Mouse (Mus musculus): ENCODE data around the gene Rnf212b. TPM values are rescaled to one million over a fixed set of nuclear protein-coding genes. Genes with fewer than 3 reads are reported as not detected.

Gene Rnf212b
- total and polyA plus RNA-seq, 3 experiments = not detected

DNA sequence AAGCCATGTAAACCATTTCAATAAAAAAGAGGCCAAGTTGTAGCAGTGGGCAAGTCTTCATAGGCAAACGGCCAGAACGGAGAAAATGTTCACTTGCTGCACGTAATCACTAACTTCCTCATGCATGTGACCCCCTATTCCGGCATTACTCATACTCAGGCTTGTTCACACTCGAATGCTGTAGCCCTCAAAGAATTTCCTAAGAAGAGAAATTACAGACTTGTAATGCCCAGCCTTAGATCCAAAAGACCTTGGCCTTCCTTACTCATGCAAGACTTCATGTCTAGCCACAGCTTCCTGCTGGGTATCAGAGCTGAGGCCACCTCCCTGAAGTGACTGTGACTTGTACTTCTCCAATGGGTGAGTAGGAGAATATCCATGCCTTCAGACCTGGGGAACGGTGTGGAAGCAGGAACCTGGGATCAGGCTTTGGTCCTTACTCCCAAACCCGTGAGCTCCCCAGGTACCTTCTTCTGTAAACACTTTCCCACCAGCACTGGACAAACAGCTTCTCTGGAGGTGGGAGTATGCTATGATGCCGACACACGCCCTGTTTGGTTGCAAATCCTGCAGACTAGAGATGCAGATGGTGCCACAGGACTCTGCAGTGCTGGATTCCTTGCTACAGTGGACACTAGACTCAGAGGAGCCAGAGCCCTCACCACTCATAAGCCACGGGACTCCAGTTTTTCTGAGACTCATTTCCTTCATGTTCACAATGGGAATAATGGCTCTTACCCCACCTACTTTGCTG, 45.5 kb upstream of the Rnf212b start:
- DNase-seq (ENCODE audit: extremely low read depth) = no peak
- no peak overlapping the region for H3K4me2 ChIP-seq (ENCODE audit: insufficient read depth, low read depth, poor library complexity, severe bottlenecking)
- no peaks in the 10 kb centered on the region for H3K36me3 ChIP-seq (replicated peaks in 1 of 2; ENCODE audit: control insufficient read depth in 1 of 2, insufficient read depth in 1 of 2, low read length in 1 of 2)
- dilution Hi-C loops (cut with MboI; ENCODE audit: extremely low pct_ligation_motif_present, extremely low pct_unique_long_range_greater_than_20kb, low sequenced_read_pairs) (no loop called here), in situ Hi-C loops (cut with MboI; ENCODE audit: low pct_ligation_motif_present, low pct_unique_long_range_greater_than_20kb, low sequenced_read_pairs) (no loop called here)
- peaks cover 2% of the 10 kb centered on the region for H3K27me3 ChIP-seq (replicated peaks)
- H3K4me3 ChIP-seq (replicated peaks in 1 of 3; ENCODE audit: low read depth in 2 of 3, low read length in 2 of 3, poor library complexity in 1 of 3) = no peak overlapping the region
- H3K9ac ChIP-seq (ENCODE audit: insufficient read depth, low read depth) = no peak overlapping the region
- no peaks in the 10 kb centered on the region for H3K9me3 ChIP-seq (replicated peaks; ENCODE audit: low read length)
- no peaks in the 10 kb centered on the region for H3K79me2 ChIP-seq (replicated peaks; ENCODE audit: control insufficient read depth, extremely low read depth, insufficient read depth, poor library complexity, severe bottlenecking)
- H3K27ac ChIP-seq (ENCODE audit: insufficient read depth, low read depth) = no peak overlapping the region
- no peak for TF ChIP-seq RAD21 (IDR thresholded peaks at IDR 0.05; ENCODE audit: low read depth, low read length)
- no peak for TF ChIP-seq CTCF (conservative IDR thresholded peaks at IDR 0.05 in 1 of 2, IDR thresholded peaks at IDR 0.05 in 1 of 2; ENCODE audit: low read depth in 2 of 2, low read length in 2 of 2)
- TF ChIP-seq UBTF (IDR thresholded peaks at IDR 0.05; ENCODE audit: low read depth, low read length) = no peak
- TF ChIP-seq GABPA (IDR thresholded peaks at IDR 0.05; ENCODE audit: insufficient replicate concordance, low read depth, low read length) = no peak
- no peak for TF ChIP-seq ZC3H11A (IDR thresholded peaks at IDR 0.05; ENCODE audit: low read depth, low read length)
- no peak for TF ChIP-seq ZKSCAN1 (IDR thresholded peaks at IDR 0.05; ENCODE audit: borderline replicate concordance, low read depth, low read length)
- no peak for TF ChIP-seq CHD1 (IDR thresholded peaks at IDR 0.05; ENCODE audit: low read depth, low read length)
- no peak for TF ChIP-seq MXI1 (IDR thresholded peaks at IDR 0.05; ENCODE audit: low read depth, low read length)
- no peak for TF ChIP-seq MAZ (IDR thresholded peaks at IDR 0.05; ENCODE audit: low read depth, low read length)
- no peak for TF ChIP-seq ZNF384 (IDR thresholded peaks at IDR 0.05; ENCODE audit: low read depth, low read length)
- no peak for TF ChIP-seq CHD2 (IDR thresholded peaks at IDR 0.05; ENCODE audit: low read length)
- no peak for TF ChIP-seq MEF2A (IDR thresholded peaks at IDR 0.05; ENCODE audit: borderline replicate concordance, low read depth, low read length)
- no peak for TF ChIP-seq HCFC1 (IDR thresholded peaks at IDR 0.05; ENCODE audit: low read depth, low read length)
- 0 out of 4 replicates have a peak, but pooled peaks cover 0 to 5% of the 10 kb centered on the region in 2 experiments for H3K4me1 ChIP-seq (ENCODE audit: control insufficient read depth in 1 of 2, insufficient read depth in 2 of 2)

DNA sequence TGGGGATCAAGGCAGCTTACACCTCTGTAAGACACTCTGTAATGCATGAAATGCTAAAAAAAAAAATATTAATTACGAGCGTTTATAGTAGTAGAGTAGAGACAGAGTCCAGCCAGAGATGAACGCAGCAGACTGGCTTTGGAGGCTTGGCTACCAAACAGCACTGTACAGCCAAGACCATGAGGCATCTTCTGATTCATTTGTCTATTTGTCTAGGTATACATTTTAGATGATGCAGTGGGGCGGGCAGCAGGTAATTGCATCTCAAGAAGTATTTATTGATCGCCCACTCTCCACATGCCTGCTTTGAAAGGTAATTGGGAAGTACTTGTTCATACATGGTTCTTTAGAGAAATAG, 44.9 kb upstream of the Rnf212b start:
- H3K9ac ChIP-seq (ENCODE audit: insufficient read depth, low read depth) = no peak overlapping the region
- peaks cover 2% of the 10 kb centered on the region for H3K27me3 ChIP-seq (replicated peaks)
- H3K4me2 ChIP-seq (ENCODE audit: insufficient read depth, low read depth, poor library complexity, severe bottlenecking) = no peak overlapping the region
- H3K36me3 ChIP-seq (replicated peaks in 1 of 2; ENCODE audit: control insufficient read depth in 1 of 2, insufficient read depth in 1 of 2, low read length in 1 of 2) = no peaks in the 10 kb centered on the region
- H3K4me3 ChIP-seq (replicated peaks in 1 of 3; ENCODE audit: low read depth in 2 of 3, low read length in 2 of 3, poor library complexity in 1 of 3) = no peak overlapping the region
- no peaks in the 10 kb centered on the region for H3K79me2 ChIP-seq (replicated peaks; ENCODE audit: control insufficient read depth, extremely low read depth, insufficient read depth, poor library complexity, severe bottlenecking)
- DNase-seq (ENCODE audit: extremely low read depth) = no peak
- no peaks in the 10 kb centered on the region for H3K9me3 ChIP-seq (replicated peaks; ENCODE audit: low read length)
- in situ Hi-C loops (cut with MboI; ENCODE audit: low pct_ligation_motif_present, low pct_unique_long_range_greater_than_20kb, low sequenced_read_pairs) (no loop called here), dilution Hi-C loops (cut with MboI; ENCODE audit: extremely low pct_ligation_motif_present, extremely low pct_unique_long_range_greater_than_20kb, low sequenced_read_pairs) (no loop called here)
- no peak overlapping the region for H3K27ac ChIP-seq (ENCODE audit: insufficient read depth, low read depth)
- H3K4me1 ChIP-seq (ENCODE audit: control insufficient read depth in 1 of 2, insufficient read depth in 2 of 2) = 0 out of 4 replicates have a peak, but pooled peaks cover 0 to 5% of the 10 kb centered on the region in 2 experiments
- TF ChIP-seq USF1 (IDR thresholded peaks at IDR 0.05; ENCODE audit: low read depth, low read length) (no peak), TCF12 (IDR thresholded peaks at IDR 0.05; ENCODE audit: low read depth, low read length) (no peak), ZKSCAN1 (IDR thresholded peaks at IDR 0.05; ENCODE audit: borderline replicate concordance, low read depth, low read length) (no peak)

Data from CH12.LX (cell line).